Mouse (Mus musculus): ENCODE data around the gene 2210016F16Rik.

DNA sequence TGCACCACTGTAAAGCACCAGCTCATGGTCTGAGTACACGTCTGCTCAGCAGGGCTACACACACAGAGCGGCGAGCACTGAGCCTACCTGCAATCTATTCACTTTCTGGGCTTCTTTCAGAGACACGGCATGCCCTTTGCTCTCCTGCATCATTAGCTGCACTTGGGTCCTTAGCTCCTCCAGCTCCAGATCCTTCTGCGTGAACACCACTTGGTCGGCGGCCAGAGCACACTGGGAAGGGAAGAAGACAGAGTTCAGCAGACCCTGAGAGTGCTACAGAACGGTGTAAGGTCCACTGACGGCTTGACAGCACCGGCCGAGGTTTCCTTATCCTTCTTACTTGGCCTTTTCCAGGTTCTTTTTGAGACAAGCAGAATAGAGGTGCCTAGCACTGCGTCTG, 47.6 kb downstream of the 2210016F16Rik start:
- TF ChIP-seq POLR2A (IDR thresholded peaks at IDR 0.05; ENCODE audit: control insufficient read depth, low read depth, low read length) (no peak), CTCF (IDR thresholded peaks at IDR 0.05; ENCODE audit: control insufficient read depth, insufficient read depth, insufficient replicate concordance, low read depth, low read length) (no peak)
